Mouse (Mus musculus) hindbrain, embryonic 10.5 days (tissue): ENCODE measurements around the gene Lactb. TPM values are rescaled to one million over a fixed set of nuclear protein-coding genes. Genes with fewer than 3 reads are reported as not detected.
A peak's percentile ranks its signal among the peaks of the same experiment; 100 is the strongest.

ENCODE experiments used
- DNase-seq: peaks from one replicate; pipeline ENCODE4 v3.0.0-alpha.2; 2017; ENCODE audit warnings: low spot score
- H3K27ac ChIP-seq: fragments of 300-500 bp; sonication (generic); 2 replicates; pipeline ENCODE4 v1.5.1; 2016; ENCODE audit warnings: mild to moderate bottlenecking, moderate library complexity
- H3K27me3 ChIP-seq: fragments of 300-500 bp; sonication (generic); 2 replicates; pipeline ENCODE4 v1.6.1; 2016; ENCODE audit warnings: mild to moderate bottlenecking; ENCODE audit not compliant: poor library complexity, insufficient read depth, severe bottlenecking
- H3K36me3 ChIP-seq: fragments of 300-500 bp; sonication (generic); 2 replicates; pipeline ENCODE4 v1.6.1; 2016; ENCODE audit warnings: mild to moderate bottlenecking, moderate library complexity
- H3K4me1 ChIP-seq: fragments of 300-500 bp; sonication (generic); replicated peaks from 2 replicates; pipeline ENCODE4 v1.6.1; 2016; ENCODE audit warnings: mild to moderate bottlenecking
- H3K4me3 ChIP-seq: fragments of 300-500 bp; sonication (generic); 2 replicates; pipeline ENCODE4 v1.5.1; 2016; ENCODE audit warnings: mild to moderate bottlenecking, moderate library complexity
- H3K9me3 ChIP-seq: fragments of 300-500 bp; sonication (generic); 2 replicates; pipeline ENCODE4 v1.6.1; 2016; ENCODE audit warnings: mild to moderate bottlenecking, moderate library complexity
- WGBS: fragments of 180-500 bp; shearing (Covaris S2); methylation state at CpG from one replicate; pipeline ENCODE4 v1.1.7; 2016; 5-methylcytosine and 5-hydroxymethylcytosine counted together
- polyA plus RNA-seq: library from polyadenylated mRNA; unstranded; fragments of >200 nt; fragmentation: Nextera tagmentation; extraction: Ambion mirVana; gene quantifications from 2 replicates; pipeline ENCODE4 v1.2.1, GENCODE M21; 2016

Lactb gene
- polyA plus RNA-seq, 1 experiment from 2014 or later: 8.6 TPM

- peaks cover 21% of the 10 kb centered on the region for H3K4me1 ChIP-seq
- H3K9me3 ChIP-seq: no peaks in the 10 kb centered on the region
- no peak overlapping the region for H3K4me3 ChIP-seq
- WGBS: 86% methylated on average over 8 of the region's 8 CpGs
- no peaks in the 10 kb centered on the region for H3K27me3 ChIP-seq
- DNase-seq: no peak
- no peak overlapping the region for H3K27ac ChIP-seq
- no peaks in the 10 kb centered on the region for H3K36me3 ChIP-seq
These were observed 16.6 kb upstream of the Lactb start for GRCm38 (mm10) chr9:66991750-66992410.

GRCm38 (mm10) chr9:66991021-66991749 lies 15.9 kb upstream of the Lactb start:
- H3K27me3 ChIP-seq: no peaks in the 10 kb centered on the region
- DNase-seq: no peak
- H3K4me1 ChIP-seq: peaks cover 23% of the 10 kb centered on the region
- no peaks in the 10 kb centered on the region for H3K9me3 ChIP-seq
- H3K4me3 ChIP-seq: no peak overlapping the region
- no peak overlapping the region for H3K27ac ChIP-seq
- H3K36me3 ChIP-seq: no peaks in the 10 kb centered on the region
- 67% methylated on average over 9 of the region's 9 CpGs for WGBS

GRCm38 (mm10) chr9:66990046-66990445 lies 14.8 kb upstream of the Lactb start:
- H3K4me1 ChIP-seq: peaks cover 27% of the 10 kb centered on the region
- no peaks in the 10 kb centered on the region for H3K36me3 ChIP-seq
- H3K9me3 ChIP-seq: no peaks in the 10 kb centered on the region
- no peaks in the 10 kb centered on the region for H3K27me3 ChIP-seq
- no peak for DNase-seq
- no peak overlapping the region for H3K27ac ChIP-seq
- WGBS: 92% methylated on average over 5 of the region's 5 CpGs
- no peak overlapping the region for H3K4me3 ChIP-seq

- WGBS: 79% methylated on average over 6 of the region's 6 CpGs
- no peaks in the 10 kb centered on the region for H3K27me3 ChIP-seq
- no peak for DNase-seq
- no peaks in the 10 kb centered on the region for H3K9me3 ChIP-seq
- H3K36me3 ChIP-seq: no peaks in the 10 kb centered on the region
- H3K27ac ChIP-seq: no peak overlapping the region
- peaks cover 27% of the 10 kb centered on the region for H3K4me1 ChIP-seq
- no peak overlapping the region for H3K4me3 ChIP-seq
These were observed 14.3 kb upstream of the Lactb start for GRCm38 (mm10) chr9:66989581-66989980.

- H3K27me3 ChIP-seq: no peaks in the 10 kb centered on the region
- peaks cover 27% of the 10 kb centered on the region for H3K4me1 ChIP-seq
- no peak for DNase-seq
- H3K9me3 ChIP-seq: no peaks in the 10 kb centered on the region
- no peaks in the 10 kb centered on the region for H3K36me3 ChIP-seq
- H3K27ac ChIP-seq: no peak overlapping the region
- H3K4me3 ChIP-seq: no peak overlapping the region
- 56% methylated on average over 6 of the region's 6 CpGs for WGBS
These were observed 13.7 kb upstream of the Lactb start for GRCm38 (mm10) chr9:66988888-66989414.

- Histone ChIP-seq H3K27ac (no peak overlapping the region), H3K9me3 (no peaks in the 10 kb centered on the region), H3K27me3 (no peaks in the 10 kb centered on the region), H3K36me3 (no peaks in the 10 kb centered on the region), H3K4me3 (no peak overlapping the region), H3K4me1 (peaks cover 28% of the 10 kb centered on the region)
- no peak for DNase-seq
- WGBS: 69% methylated on average over 11 of the region's 11 CpGs
These were observed 13.1 kb upstream of the Lactb start for GRCm38 (mm10) chr9:66988198-66988887.

GRCm38 (mm10) chr9:66985377-66985776 lies 10.1 kb upstream of the Lactb start:
- DNase-seq: no peak
- H3K4me1 ChIP-seq: peaks cover 28% of the 10 kb centered on the region
- no peak overlapping the region for H3K4me3 ChIP-seq
- H3K9me3 ChIP-seq: no peaks in the 10 kb centered on the region
- H3K27me3 ChIP-seq: no peaks in the 10 kb centered on the region
- H3K36me3 ChIP-seq: no peaks in the 10 kb centered on the region
- H3K27ac ChIP-seq: no peak overlapping the region
- WGBS: 77% methylated on average over 7 of the region's 7 CpGs

GRCm38 (mm10) chr9:66982085-66982484 lies 6.8 kb upstream of the Lactb start:
- Histone ChIP-seq H3K4me3 (no peak overlapping the region), H3K27me3 (no peaks in the 10 kb centered on the region), H3K27ac (no peak overlapping the region), H3K9me3 (no peaks in the 10 kb centered on the region), H3K4me1 (peaks cover 11% of the 10 kb centered on the region; the same call in 1 of the 2 replicates), H3K36me3 (no peaks in the 10 kb centered on the region)
- 81% methylated on average over 7 of the region's 7 CpGs for WGBS
- DNase-seq: no peak

GRCm38 (mm10) chr9:66980458-66980857 lies 5.2 kb upstream of the Lactb start:
- H3K4me3 ChIP-seq: no peak overlapping the region
- no peak overlapping the region for H3K27ac ChIP-seq
- H3K4me1 ChIP-seq: peaks cover 14% of the 10 kb centered on the region
- DNase-seq: peak; percentile 78
- 16% methylated on average over 5 of the region's 5 CpGs for WGBS
- no peaks in the 10 kb centered on the region for H3K36me3 ChIP-seq
- no peaks in the 10 kb centered on the region for H3K9me3 ChIP-seq
- no peaks in the 10 kb centered on the region for H3K27me3 ChIP-seq

GRCm38 (mm10) chr9:66978468-66978867 lies 3.2 kb upstream of the Lactb start:
- H3K36me3 ChIP-seq: no peaks in the 10 kb centered on the region
- no peaks in the 10 kb centered on the region for H3K9me3 ChIP-seq
- no peaks in the 10 kb centered on the region for H3K27me3 ChIP-seq
- no peak for DNase-seq
- peaks cover 21% of the 10 kb centered on the region for H3K4me1 ChIP-seq
- no peak overlapping the region for H3K4me3 ChIP-seq
- WGBS: 83% methylated on average over 1 of the region's 1 CpGs
- H3K27ac ChIP-seq: no peak overlapping the region

GRCm38 (mm10) chr9:66977982-66978381 lies 2.7 kb upstream of the Lactb start:
- WGBS: 88% methylated on average over 1 of the region's 1 CpGs
- DNase-seq: no peak
- Histone ChIP-seq H3K36me3 (no peaks in the 10 kb centered on the region), H3K9me3 (no peaks in the 10 kb centered on the region), H3K4me3 (no peak overlapping the region), H3K27ac (no peak overlapping the region), H3K27me3 (no peaks in the 10 kb centered on the region), H3K4me1 (peaks cover 18% of the 10 kb centered on the region)

- H3K4me1 ChIP-seq: peaks cover 18% of the 10 kb centered on the region
- no peak overlapping the region for H3K27ac ChIP-seq
- no peaks in the 10 kb centered on the region for H3K9me3 ChIP-seq
- H3K36me3 ChIP-seq: no peaks in the 10 kb centered on the region
- DNase-seq: no peak
- no peaks in the 10 kb centered on the region for H3K27me3 ChIP-seq
- 84% methylated on average over 5 of the region's 5 CpGs for WGBS
- H3K4me3 ChIP-seq: no peak overlapping the region
These were observed 1.8 kb upstream of the Lactb start for GRCm38 (mm10) chr9:66977121-66977520.

- WGBS: under 1% methylated on average over 41 of the region's 41 CpGs
- Histone ChIP-seq H3K36me3 (peaks cover 8% of the 10 kb centered on the region), H3K9me3 (no peaks in the 10 kb centered on the region), H3K27ac (peak overlapping the region; percentile 93), H3K27me3 (no peaks in the 10 kb centered on the region), H3K4me3 (peak overlapping the region; percentile 78), H3K4me1 (peaks cover 18% of the 10 kb centered on the region)
- DNase-seq: peak; percentile 89
These were observed 511 bp downstream of the Lactb start for GRCm38 (mm10) chr9:66974721-66975225.
